Mouse (Mus musculus): ENCODE measurements at regions not wholly inside any gene's neighbourhood (a gene's known extent, or its start where the extent isn't known, plus 50 kb on each side); places are given as distances from the start of the nearest gene placed in this dataset.
"Not testable (repeated sequence)": the region's sequence is repeated elsewhere in the genome, so short reads cannot be mapped to it uniquely, and the experiment has no call there.

DNA sequence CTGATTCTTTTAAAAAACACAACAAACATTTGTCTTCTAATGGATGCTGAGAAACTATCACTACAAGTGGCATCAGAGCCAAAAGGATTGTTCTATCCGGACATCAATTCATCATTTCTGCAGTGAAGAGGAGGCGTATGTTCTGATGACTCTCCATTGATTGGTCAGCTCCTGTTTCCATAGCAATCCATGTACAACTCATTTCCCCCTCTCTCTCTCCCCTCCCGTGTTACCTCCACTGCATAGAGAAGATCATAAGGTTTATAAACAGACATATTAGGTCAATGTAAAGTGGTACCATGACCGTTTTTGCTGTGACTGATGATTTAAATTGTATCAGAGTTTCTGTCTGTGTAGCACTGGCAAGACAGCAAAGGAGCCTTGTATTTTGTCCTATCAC, 76.2 kb upstream of the Gap43 start:
- no peak for DNase-seq
- intact Hi-C loops (cut with DNase I): no loop called here

- intact Hi-C loops (cut with DNase I); DNase-seq: not testable (repeated sequence)
Observed at GRCm38 (mm10) chr16:42412031-42412430, 71.6 kb upstream of the Gap43 start.

GRCm38 (mm10) chr16:42396596-42396995, 56.1 kb upstream of the Gap43 start:
- DNase-seq: no peak
- intact Hi-C loops (cut with DNase I): no loop called here
